Mouse (Mus musculus): ENCODE data around the gene Tbcc. TPM values are rescaled to one million over a fixed set of nuclear protein-coding genes. Genes with fewer than 3 reads are reported as not detected.

The Tbcc gene
- polyA plus RNA-seq, 1 experiment from 2014 or later = 55.6 TPM

DNA sequence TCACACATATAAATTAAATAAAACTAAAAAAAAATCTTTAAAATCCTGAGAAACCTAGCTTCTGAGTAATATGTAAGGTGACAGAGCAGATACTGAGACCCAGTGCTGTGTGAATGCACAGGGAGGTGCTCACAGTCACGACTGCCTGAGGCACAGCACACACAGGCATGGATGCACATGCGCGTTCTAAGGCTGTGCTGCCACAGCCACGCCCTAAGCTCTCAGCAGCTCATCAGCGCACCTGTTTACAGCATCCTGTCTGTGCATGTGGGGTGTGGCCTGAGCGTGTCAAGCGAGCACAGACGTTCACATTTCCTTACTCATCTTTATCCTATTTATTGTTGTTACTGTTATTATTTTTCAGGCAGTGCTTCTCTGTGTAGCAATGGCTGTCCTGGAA lies 50.0 kb downstream of the Tbcc start:
- ATAC-seq = no peak
- Histone ChIP-seq H3K9me3 (ENCODE audit: control insufficient read depth, low read length) (no peaks in the 10 kb centered on the region), H3K36me3 (ENCODE audit: control insufficient read depth, insufficient read depth) (peaks cover 67% of the 10 kb centered on the region), H3K27ac (ENCODE audit: low read length) (no peak overlapping the region), H3K4me2 (ENCODE audit: low read length) (no peak overlapping the region), H3K27me3 (replicated peaks; ENCODE audit: control insufficient read depth, insufficient read depth, low read length) (no peaks in the 10 kb centered on the region), H3K9ac (replicated peaks; ENCODE audit: low read depth, low read length) (no peak overlapping the region), H3K4me3 (replicated peaks; ENCODE audit: low read length) (no peak overlapping the region), H3K4me1 (replicated peaks; ENCODE audit: control insufficient read depth, insufficient read depth, low read length) (no peaks in the 10 kb centered on the region)
- WGBS = 97% methylated on average over 8 of the region's 8 CpGs

Other genes starting within 250 kb of the Tbcc start
- 42.8 and 43.9 TPM in 2 replicates for gene Klc4, start 244.7 kb upstream of the Tbcc start, polyA plus RNA-seq (2015; fragmentation: Nextera tagmentation; extraction: Ambion mirVana)
- gene Mrpl2, start 244.5 kb upstream of the Tbcc start, polyA plus RNA-seq (2015; fragmentation: Nextera tagmentation; extraction: Ambion mirVana) = 66.1 and 74.9 TPM in 2 replicates
- gene Cul7, start 240.3 kb upstream of the Tbcc start, polyA plus RNA-seq (2015; fragmentation: Nextera tagmentation; extraction: Ambion mirVana) = 38.8 and 42.8 TPM in 2 replicates
- 47.7 and 51.1 TPM in 2 replicates for gene Rrp36, start 216.3 kb upstream of the Tbcc start, polyA plus RNA-seq (2015; fragmentation: Nextera tagmentation; extraction: Ambion mirVana)
- gene Mea1, start 211.9 kb upstream of the Tbcc start, polyA plus RNA-seq (2015; fragmentation: Nextera tagmentation; extraction: Ambion mirVana) = 208 and 240 TPM in 2 replicates
- 191 and 194 TPM in 2 replicates for gene Klhdc3, start 209.8 kb upstream of the Tbcc start, polyA plus RNA-seq (2015; fragmentation: Nextera tagmentation; extraction: Ambion mirVana)
- gene Ppp2r5d, start 185.6 kb upstream of the Tbcc start, polyA plus RNA-seq (2015; fragmentation: Nextera tagmentation; extraction: Ambion mirVana) = 87.5 and 96.6 TPM in 2 replicates
- 22.7 and 24.6 TPM in 2 replicates for gene Pex6, start 179.2 kb upstream of the Tbcc start, polyA plus RNA-seq (2015; fragmentation: Nextera tagmentation; extraction: Ambion mirVana)
- 0.93 and 1.1 TPM in 2 replicates for gene Gnmt, start 161.5 kb upstream of the Tbcc start, polyA plus RNA-seq (2015; fragmentation: Nextera tagmentation; extraction: Ambion mirVana)
- gene Cnpy3, start 138.5 kb upstream of the Tbcc start, polyA plus RNA-seq (2015; fragmentation: Nextera tagmentation; extraction: Ambion mirVana) = 61.9 and 64.5 TPM in 2 replicates
- gene Ptcra, start 127.0 kb upstream of the Tbcc start, polyA plus RNA-seq (2015; fragmentation: Nextera tagmentation; extraction: Ambion mirVana) = 0.39 TPM in 1 of 2 replicates, not detected in the other
- gene 2310039H08Rik, start 118.0 kb upstream of the Tbcc start, polyA plus RNA-seq (2015; fragmentation: Nextera tagmentation; extraction: Ambion mirVana) = 52.8 and 56.0 TPM in 2 replicates
- gene Rpl7l1, start 108.0 kb upstream of the Tbcc start, polyA plus RNA-seq (2015; fragmentation: Nextera tagmentation; extraction: Ambion mirVana) = 107 and 115 TPM in 2 replicates
- 8.8 and 10.0 TPM in 2 replicates for gene Bicral, start 32.2 kb upstream of the Tbcc start, polyA plus RNA-seq (2015; fragmentation: Nextera tagmentation; extraction: Ambion mirVana)
- gene Prph2, start 19.8 kb downstream of the Tbcc start, polyA plus RNA-seq (2015; fragmentation: Nextera tagmentation; extraction: Ambion mirVana) = not detected in 2 replicates
- gene Ubr2, start 119.9 kb downstream of the Tbcc start, polyA plus RNA-seq (2015; fragmentation: Nextera tagmentation; extraction: Ambion mirVana) = 16.0 and 16.9 TPM in 2 replicates